Mouse (Mus musculus) liver, postnatal 0 days (tissue): ENCODE data around the gene Gm20388. TPM values are rescaled to one million over a fixed set of nuclear protein-coding genes. Genes with fewer than 3 reads are reported as not detected.
A peak's percentile ranks its signal among the peaks of the same experiment; 100 is the strongest.

Experiments used
- ATAC-seq: fragments of 200-750 bp; cut with Nextera tagmentation; 2 replicates; pipeline ENCODE4 v1.8.0; 2017; ENCODE audit warnings: mild to moderate bottlenecking, moderate library complexity
- DNase-seq: peaks from one replicate; pipeline ENCODE4 v3.0.0-alpha.2; 2016
- H3K27ac ChIP-seq: fragments of 300-500 bp; sonication (generic); 2 replicates; pipeline ENCODE4 v1.5.1; 2014; ENCODE audit warnings: antibody characterized with exemption, moderate library complexity, mild to moderate bottlenecking, low read depth
- H3K27me3 ChIP-seq: fragments of 300-500 bp; sonication (generic); 2 replicates; pipeline ENCODE4 v1.6.1; 2014; ENCODE audit warnings: low read length, control low read depth, mixed read lengths; ENCODE audit not compliant: insufficient read depth
- H3K36me3 ChIP-seq: fragments of 300-500 bp; sonication (generic); replicated peaks from 2 replicates; pipeline ENCODE4 v1.6.1; 2014; ENCODE audit warnings: mild to moderate bottlenecking, control low read depth, low read length, moderate library complexity, mixed read lengths; ENCODE audit not compliant: insufficient read depth
- H3K4me1 ChIP-seq: fragments of 300-500 bp; sonication (generic); 2 replicates; pipeline ENCODE4 v1.6.1; 2014; ENCODE audit warnings: antibody characterized with exemption, mild to moderate bottlenecking, control low read depth; ENCODE audit not compliant: insufficient read depth
- H3K4me2 ChIP-seq: fragments of 300-500 bp; sonication (generic); 2 replicates; pipeline ENCODE4 v1.6.1; 2014; ENCODE audit warnings: low read depth, mild to moderate bottlenecking, low read length, moderate library complexity, mixed read lengths
- H3K4me3 ChIP-seq: fragments of 300-500 bp; sonication (generic); 2 replicates; pipeline ENCODE4 v1.5.1; 2014; ENCODE audit warnings: low read depth, low read length
- H3K9ac ChIP-seq: fragments of 300-500 bp; sonication (generic); replicated peaks from 2 replicates; pipeline ENCODE4 v1.6.1; 2014; ENCODE audit warnings: mild to moderate bottlenecking, moderate library complexity
- H3K9me3 ChIP-seq: fragments of 300-500 bp; sonication (generic); 2 replicates; pipeline ENCODE4 v1.6.1; 2016; ENCODE audit warnings: mild to moderate bottlenecking, control low read depth, low read length, mixed read lengths
- CTCF ChIP-seq: sonication (generic); IDR thresholded peaks from 2 replicates; pipeline ENCODE4 v1.5.1; 2016; ENCODE audit warnings: antibody characterized with exemption, low read depth
- EP300 ChIP-seq: IDR thresholded peaks from 2 replicates; pipeline ENCODE4 v1.6.1; 2016; ENCODE audit warnings: antibody characterized with exemption, low read depth, mild to moderate bottlenecking
- WGBS: fragments of 180-500 bp; shearing (Covaris S2); extraction: QIAGEN DNeasy Blood & Tissue Kit; methylation state at CpG from one replicate; pipeline ENCODE4 v1.1.7; 2014; ENCODE audit not compliant: insufficient replicate concordance; 5-methylcytosine and 5-hydroxymethylcytosine counted together
- polyA plus RNA-seq: library from polyadenylated mRNA; unstranded; fragments of >200 nt; fragmentation: Nextera tagmentation; extraction: Ambion mirVana; gene quantifications from 2 replicates; pipeline ENCODE4 v1.2.1, GENCODE M21; 2015

The Gm20388 gene
- polyA plus RNA-seq, 1 experiment from 2014 or later: not detected

DNA sequence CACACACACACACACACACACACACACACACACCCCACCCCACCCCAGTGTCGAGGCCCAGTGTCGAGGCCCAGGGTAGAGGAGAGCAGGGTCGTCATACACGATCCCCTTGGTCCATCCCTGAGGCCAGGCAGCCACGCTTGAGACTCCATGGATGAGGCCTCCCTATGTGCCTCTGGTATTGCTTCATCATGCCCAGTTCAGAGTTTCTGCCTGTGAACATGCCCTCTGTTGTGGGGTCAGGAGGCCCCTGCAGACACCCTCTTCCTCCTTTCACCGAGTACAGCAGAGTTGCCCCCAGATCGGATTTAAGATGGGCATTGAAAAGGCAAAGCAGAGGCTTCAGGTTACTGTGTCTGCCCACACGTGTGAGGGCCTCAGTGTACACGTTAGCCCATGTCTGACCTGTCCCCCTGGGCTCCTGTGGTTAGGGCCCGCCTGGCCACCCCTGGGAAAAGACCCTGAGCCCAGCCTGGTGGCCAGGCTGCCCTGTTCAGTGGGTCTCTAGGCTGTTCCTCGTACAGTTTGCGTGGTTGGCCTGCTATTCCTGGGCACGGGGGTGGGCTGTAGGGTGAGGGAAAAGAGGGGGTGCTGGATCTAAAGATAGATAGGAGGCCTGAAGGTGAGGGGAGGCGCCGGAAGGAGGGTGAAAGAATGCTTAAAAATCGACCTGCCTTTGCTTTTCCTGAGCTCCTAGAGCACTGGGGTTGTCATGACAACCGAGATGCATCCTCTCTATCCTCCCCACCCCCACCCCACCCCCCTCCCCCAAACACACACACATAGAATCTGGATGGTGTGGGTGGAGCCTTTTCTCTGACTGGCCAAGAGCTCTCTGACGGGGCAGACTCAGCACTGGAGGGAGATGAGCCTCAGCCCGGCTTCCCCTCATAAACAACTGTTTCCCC is 1860.5 kb downstream of the Gm20388 start:
- 29% methylated on average over 19 of the region's 19 CpGs for WGBS
- Histone ChIP-seq H3K9ac (no peak overlapping the region), H3K36me3 (no peaks in the 10 kb centered on the region), H3K27ac (no peak overlapping the region), H3K27me3 (no peaks in the 10 kb centered on the region), H3K4me2 (no peak overlapping the region), H3K4me1 (no peaks in the 10 kb centered on the region), H3K4me3 (no peak overlapping the region), H3K9me3 (no peaks in the 10 kb centered on the region)
- TF ChIP-seq CTCF: no peak
- no peak for TF ChIP-seq EP300
- ATAC-seq (no peak), DNase-seq (no peak)

DNA sequence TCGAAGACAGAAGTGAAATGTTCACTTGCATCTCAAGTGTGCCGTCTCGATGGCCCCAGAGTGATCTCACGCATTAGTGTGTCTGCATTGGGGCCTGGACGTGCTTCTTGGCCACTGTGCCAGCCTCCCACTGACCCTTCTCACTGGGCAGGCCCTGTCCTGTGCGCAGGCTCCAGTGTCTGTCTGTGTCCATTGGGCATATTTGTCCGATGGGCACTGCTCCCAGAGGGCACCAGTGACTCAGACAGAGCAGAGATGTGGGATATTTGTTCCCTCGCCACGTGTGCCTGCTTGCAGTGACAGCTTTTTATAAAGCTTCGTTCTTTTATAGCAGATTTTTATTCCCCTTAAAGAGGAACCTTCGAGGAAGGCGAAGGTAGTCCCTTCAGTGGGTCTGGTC is 1863.2 kb downstream of the Gm20388 start:
- Histone ChIP-seq H3K27ac (no peak overlapping the region), H3K9ac (no peak overlapping the region), H3K4me2 (no peak overlapping the region), H3K9me3 (no peaks in the 10 kb centered on the region), H3K36me3 (no peaks in the 10 kb centered on the region), H3K27me3 (no peaks in the 10 kb centered on the region), H3K4me3 (no peak overlapping the region), H3K4me1 (no peaks in the 10 kb centered on the region)
- TF ChIP-seq CTCF (no peak), EP300 (no peak)
- WGBS: 77% methylated on average over 12 of the region's 12 CpGs
- ATAC-seq (no peak), DNase-seq (no peak)

DNA sequence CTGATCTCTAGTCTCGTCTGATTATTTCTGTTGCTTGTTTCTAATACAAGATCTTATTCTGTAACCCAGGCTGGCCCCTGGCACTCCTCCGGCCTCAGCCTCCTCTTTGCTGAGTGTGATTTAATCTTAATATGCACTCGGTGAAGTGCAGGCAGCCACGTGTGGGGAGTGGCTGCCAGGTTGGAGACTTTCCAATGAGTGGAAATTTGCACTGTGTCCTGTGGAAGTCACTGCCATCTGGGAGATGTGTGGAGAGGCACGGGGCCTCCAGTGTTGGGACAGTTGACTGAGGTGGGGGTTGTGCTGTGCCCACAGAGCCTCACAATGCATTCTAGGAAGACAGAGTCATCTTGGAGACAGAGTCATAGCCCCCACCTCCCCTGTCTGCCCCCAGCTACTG is 1871.9 kb downstream of the Gm20388 start:
- no peak for TF ChIP-seq EP300
- TF ChIP-seq CTCF: no peak
- H3K27me3 ChIP-seq: 0 out of 2 replicates have a peak, but pooled peaks cover 4% of the 10 kb centered on the region
- H3K9me3 ChIP-seq: no peaks in the 10 kb centered on the region
- no peaks in the 10 kb centered on the region for H3K36me3 ChIP-seq
- H3K4me3 ChIP-seq: no peak overlapping the region
- H3K27ac ChIP-seq: no peak overlapping the region
- H3K4me1 ChIP-seq: no peaks in the 10 kb centered on the region
- no peak overlapping the region for H3K9ac ChIP-seq
- 59% methylated on average over 5 of the region's 5 CpGs for WGBS
- DNase-seq (no peak), ATAC-seq (no peak)
- H3K4me2 ChIP-seq: no peak overlapping the region

DNA sequence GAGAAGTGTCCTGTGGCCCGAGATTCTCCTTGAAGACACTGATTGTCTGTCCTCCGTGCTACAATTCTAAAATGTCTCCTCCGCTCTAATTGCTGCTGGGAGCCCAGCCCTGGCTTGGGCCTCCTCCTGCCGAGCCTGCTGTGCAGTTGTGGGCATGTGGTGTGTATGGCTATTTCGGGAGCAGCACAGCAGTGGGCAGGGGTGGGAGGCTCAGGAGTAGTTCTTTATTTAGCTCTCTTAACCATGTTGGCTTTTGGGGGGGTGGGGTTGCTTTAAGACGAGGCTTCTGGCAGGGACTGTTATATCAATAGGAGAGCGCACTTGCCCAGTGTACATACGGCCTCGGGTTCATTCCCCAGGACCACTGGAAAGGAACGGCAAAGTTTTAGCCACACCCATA is 1875.9 kb downstream of the Gm20388 start:
- no peak overlapping the region for H3K4me3 ChIP-seq
- DNase-seq: no peak
- no peaks in the 10 kb centered on the region for H3K4me1 ChIP-seq
- WGBS: 38% methylated on average over 10 of the region's 10 CpGs
- 0 out of 2 replicates have a peak, but pooled peaks cover 4% of the 10 kb centered on the region for H3K27me3 ChIP-seq
- no peak for ATAC-seq
- no peaks in the 10 kb centered on the region for H3K9me3 ChIP-seq
- no peak overlapping the region for H3K9ac ChIP-seq
- no peak for TF ChIP-seq CTCF
- TF ChIP-seq EP300: no peak
- H3K4me2 ChIP-seq: no peak overlapping the region
- no peaks in the 10 kb centered on the region for H3K36me3 ChIP-seq
- H3K27ac ChIP-seq: no peak overlapping the region

DNA sequence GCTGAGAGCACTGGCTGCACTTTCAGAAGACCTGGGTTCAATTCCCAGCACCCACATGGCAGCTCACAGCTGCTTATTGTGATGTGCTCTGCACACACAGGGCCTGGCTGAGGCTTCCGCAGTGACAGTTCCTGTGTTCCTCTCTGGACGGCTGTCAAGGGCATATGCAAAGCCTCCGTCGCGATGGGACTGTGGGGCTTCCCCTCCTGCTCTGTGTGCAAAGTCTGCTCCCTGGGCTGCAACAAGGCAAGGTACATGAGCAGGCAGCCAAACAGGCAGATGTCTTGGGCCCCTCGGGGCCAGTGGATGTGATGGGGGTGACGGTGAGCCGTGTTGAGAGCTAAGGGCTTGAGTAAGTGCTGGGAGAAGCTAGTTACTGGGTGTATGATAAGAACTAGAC is 1878.1 kb downstream of the Gm20388 start:
- DNase-seq (no peak), ATAC-seq (no peak)
- Histone ChIP-seq H3K27ac (no peak overlapping the region), H3K27me3 (0 out of 2 replicates have a peak, but pooled peaks cover 4% of the 10 kb centered on the region), H3K4me1 (peaks cover 13% of the 10 kb centered on the region), H3K4me2 (no peak overlapping the region), H3K4me3 (no peak overlapping the region), H3K36me3 (no peaks in the 10 kb centered on the region), H3K9ac (no peak overlapping the region), H3K9me3 (no peaks in the 10 kb centered on the region)
- WGBS: 70% methylated on average over 8 of the region's 8 CpGs
- TF ChIP-seq EP300 (no peak), CTCF (no peak)

DNA sequence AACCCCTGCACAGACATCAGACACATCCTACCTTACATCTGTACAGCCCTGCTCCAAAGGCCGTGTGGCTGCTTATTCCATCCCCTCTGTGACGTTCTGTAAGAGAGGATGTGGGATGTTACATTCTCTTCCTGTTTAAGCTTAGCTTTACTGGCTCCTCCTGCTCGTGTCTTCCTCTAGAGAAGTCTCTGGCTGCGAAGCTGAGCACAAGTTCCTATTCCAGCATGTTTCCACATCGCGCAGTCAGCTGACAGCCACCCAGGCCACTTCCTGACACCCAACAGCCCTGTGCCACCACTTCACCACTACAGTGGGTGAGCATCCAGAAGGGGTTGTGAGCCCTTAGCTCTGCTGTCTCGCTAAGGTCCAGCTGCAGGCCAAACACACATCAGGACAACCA is 1881.5 kb downstream of the Gm20388 start:
- H3K27ac ChIP-seq: peak overlapping the region; percentile 83
- 0 out of 2 replicates have a peak overlapping the region, but pooled peaks have one; percentile 15 for H3K4me3 ChIP-seq
- no peaks in the 10 kb centered on the region for H3K9me3 ChIP-seq
- peak overlapping the region; percentile 38 for H3K9ac ChIP-seq
- H3K27me3 ChIP-seq: no peaks in the 10 kb centered on the region
- peak; percentile 63 for ATAC-seq
- no peak overlapping the region for H3K4me2 ChIP-seq
- WGBS: 28% methylated on average over 7 of the region's 7 CpGs
- DNase-seq: peak; percentile 65
- peaks cover 13% of the 10 kb centered on the region for H3K4me1 ChIP-seq
- H3K36me3 ChIP-seq: no peaks in the 10 kb centered on the region; the same call in 1 of the 2 replicates
- TF ChIP-seq CTCF: no peak
- TF ChIP-seq EP300: no peak
